Mouse (Mus musculus): Measurements from ENCODE around the gene R3hdm2. TPM values are rescaled to one million over a fixed set of nuclear protein-coding genes. Genes with fewer than 3 reads are reported as not detected.

The R3hdm2 gene
- polyA plus RNA-seq, 1 experiment from 2014 or later = 14.4 TPM

DNA sequence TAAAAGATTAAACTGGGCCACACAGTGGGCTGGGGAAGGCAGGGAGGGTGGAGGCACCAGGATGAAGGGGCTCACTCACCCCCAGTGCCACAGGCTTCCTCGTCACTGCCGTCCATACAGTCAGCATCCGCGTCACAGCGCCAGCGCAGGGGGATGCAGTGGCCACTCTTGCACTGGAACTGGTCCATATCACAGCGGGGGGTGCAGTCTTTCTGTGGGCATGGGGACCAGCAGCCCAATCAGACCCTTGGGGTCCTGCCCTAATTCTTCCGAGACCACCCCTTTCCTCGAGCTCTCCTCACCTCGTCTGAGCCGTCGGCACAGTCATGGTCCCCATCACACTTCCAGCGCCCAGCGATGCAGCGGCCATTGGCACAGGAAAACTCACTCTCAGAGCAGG lies 168.1 kb downstream of the R3hdm2 start:
- WGBS (ENCODE audit: insufficient replicate concordance) = 87% methylated on average over 15 of the region's 15 CpGs
- Histone ChIP-seq H3K9me3 (replicated peaks) (no peaks in the 10 kb centered on the region), H3K4me3 (replicated peaks) (no peak overlapping the region), H3K36me3 (replicated peaks) (peaks cover 68% of the 10 kb centered on the region), H3K4me1 (replicated peaks) (no peaks in the 10 kb centered on the region), H3K27me3 (no peaks in the 10 kb centered on the region), H3K9ac (no peak overlapping the region), H3K27ac (replicated peaks) (no peak overlapping the region), H3K4me2 (no peak overlapping the region)
- ATAC-seq (ENCODE audit: insufficient read depth) = no peak

Other genes starting within 250 kb of the R3hdm2 start
- gene B4galnt1, start 215.1 kb upstream of the R3hdm2 start, polyA plus RNA-seq (2015; fragmentation: Nextera tagmentation; extraction: Ambion mirVana) = 19.3 and 21.0 TPM in 2 replicates
- 2.1 and 3.2 TPM in 2 replicates for gene Slc26a10, start 199.7 kb upstream of the R3hdm2 start, polyA plus RNA-seq (2015; fragmentation: Nextera tagmentation; extraction: Ambion mirVana)
- 5.4 and 5.8 TPM in 2 replicates for gene Arhgef25, start 190.2 kb upstream of the R3hdm2 start, polyA plus RNA-seq (2015; fragmentation: Nextera tagmentation; extraction: Ambion mirVana)
- gene Dtx3, start 184.6 kb upstream of the R3hdm2 start, polyA plus RNA-seq (2015; fragmentation: Nextera tagmentation; extraction: Ambion mirVana) = 16.7 and 16.9 TPM in 2 replicates
- 41.9 and 45.1 TPM in 2 replicates for gene Pip4k2c, start 168.7 kb upstream of the R3hdm2 start, polyA plus RNA-seq (2015; fragmentation: Nextera tagmentation; extraction: Ambion mirVana)
- 0.06 and 0.21 TPM in 2 replicates for gene Kif5a, start 117.0 kb upstream of the R3hdm2 start, polyA plus RNA-seq (2015; fragmentation: Nextera tagmentation; extraction: Ambion mirVana)
- 69.5 and 75.7 TPM in 2 replicates for gene Dctn2, start 114.0 kb upstream of the R3hdm2 start, polyA plus RNA-seq (2015; fragmentation: Nextera tagmentation; extraction: Ambion mirVana)
- 7.9 and 8.0 TPM in 2 replicates for gene Mbd6, start 91.3 kb upstream of the R3hdm2 start, polyA plus RNA-seq (2015; fragmentation: Nextera tagmentation; extraction: Ambion mirVana)
- 109 and 112 TPM in 2 replicates for gene Mars, start 68.5 kb upstream of the R3hdm2 start, polyA plus RNA-seq (2015; fragmentation: Nextera tagmentation; extraction: Ambion mirVana)
- gene Arhgap9, start 58.4 kb upstream of the R3hdm2 start, polyA plus RNA-seq (2015; fragmentation: Nextera tagmentation; extraction: Ambion mirVana) = 14.1 and 14.9 TPM in 2 replicates
- gene Gli1, start 38.4 kb upstream of the R3hdm2 start, polyA plus RNA-seq (2015; fragmentation: Nextera tagmentation; extraction: Ambion mirVana) = 0.31 and 0.32 TPM in 2 replicates
- gene Inhbe, start 25.9 kb upstream of the R3hdm2 start, polyA plus RNA-seq (2015; fragmentation: Nextera tagmentation; extraction: Ambion mirVana) = 0.71 and 0.82 TPM in 2 replicates
- gene Inhbc, start 9.9 kb upstream of the R3hdm2 start, polyA plus RNA-seq (2015; fragmentation: Nextera tagmentation; extraction: Ambion mirVana) = 4.6 and 5.1 TPM in 2 replicates
- gene Stac3, start 121.4 kb downstream of the R3hdm2 start, polyA plus RNA-seq (2015; fragmentation: Nextera tagmentation; extraction: Ambion mirVana) = 1.0 and 1.2 TPM in 2 replicates
- gene Ndufa4l2, start 134.6 kb downstream of the R3hdm2 start, polyA plus RNA-seq (2015; fragmentation: Nextera tagmentation; extraction: Ambion mirVana) = 20.7 and 42.1 TPM in 2 replicates
- gene Shmt2, start 142.1 kb downstream of the R3hdm2 start, polyA plus RNA-seq (2015; fragmentation: Nextera tagmentation; extraction: Ambion mirVana) = 138 and 159 TPM in 2 replicates
- 0.07 TPM in 1 of 2 replicates, not detected in the other for gene Nxph4, start 154.2 kb downstream of the R3hdm2 start, polyA plus RNA-seq (2015; fragmentation: Nextera tagmentation; extraction: Ambion mirVana)
- gene Lrp1, start 240.8 kb downstream of the R3hdm2 start, polyA plus RNA-seq (2015; fragmentation: Nextera tagmentation; extraction: Ambion mirVana) = 23.2 and 31.1 TPM in 2 replicates